Mouse (Mus musculus): ENCODE results near the gene Pelp1.
"Not testable (repeated sequence)": the region's sequence is repeated elsewhere in the genome, so short reads cannot be mapped to it uniquely, and the experiment has no call there.

The Pelp1 gene

GRCm38 (mm10) chr11:70419486-70419885 lies 9.7 kb upstream of the Pelp1 start:
- DNase-seq (ENCODE audit: low read depth), result no peak

GRCm38 (mm10) chr11:70418199-70418598 lies 8.4 kb upstream of the Pelp1 start:
- DNase-seq (ENCODE audit: low read depth), result no peak

GRCm38 (mm10) chr11:70413961-70414360 lies 4.1 kb upstream of the Pelp1 start:
- DNase-seq (ENCODE audit: low read depth), result peak; percentile 43

- no peak for DNase-seq (ENCODE audit: low read depth)
Measured at GRCm38 (mm10) chr11:70412591-70412990, 2.8 kb upstream of the Pelp1 start.

- DNase-seq (ENCODE audit: low read depth), result no peak
Measured at GRCm38 (mm10) chr11:70410297-70410643, 439 bp upstream of the Pelp1 start.

GRCm38 (mm10) chr11:70403598-70403997 lies 6.2 kb downstream of the Pelp1 start:
- no peak for DNase-seq (ENCODE audit: low read depth)

- no peak for DNase-seq (ENCODE audit: low read depth)
Measured at GRCm38 (mm10) chr11:70389421-70389820, 20.4 kb downstream of the Pelp1 start.

- no peak for DNase-seq (ENCODE audit: low read depth)
Measured at GRCm38 (mm10) chr11:70387436-70387835, 22.4 kb downstream of the Pelp1 start.

GRCm38 (mm10) chr11:70384136-70384535 lies 25.7 kb downstream of the Pelp1 start:
- DNase-seq (ENCODE audit: low read depth), result no peak

- DNase-seq (ENCODE audit: low read depth), result no peak
Measured at GRCm38 (mm10) chr11:70381330-70381729, 28.5 kb downstream of the Pelp1 start.

- DNase-seq (ENCODE audit: low read depth), result no peak
Measured at GRCm38 (mm10) chr11:70380478-70381005, 29.3 kb downstream of the Pelp1 start.

GRCm38 (mm10) chr11:70376054-70376453 lies 33.8 kb downstream of the Pelp1 start:
- no peak for DNase-seq (ENCODE audit: low read depth)

- no peak for DNase-seq (ENCODE audit: low read depth)
Measured at GRCm38 (mm10) chr11:70374302-70374701, 35.5 kb downstream of the Pelp1 start.

GRCm38 (mm10) chr11:70372849-70373557 lies 36.8 kb downstream of the Pelp1 start:
- no peak for DNase-seq (ENCODE audit: low read depth)

- no peak for DNase-seq (ENCODE audit: low read depth)
Measured at GRCm38 (mm10) chr11:70372396-70372795, 37.4 kb downstream of the Pelp1 start.

- not testable (repeated sequence) for DNase-seq (ENCODE audit: low read depth)
Measured at GRCm38 (mm10) chr11:70368626-70369025, 41.2 kb downstream of the Pelp1 start.

GRCm38 (mm10) chr11:70367701-70368100 lies 42.1 kb downstream of the Pelp1 start:
- DNase-seq (ENCODE audit: low read depth), result not testable (repeated sequence)

GRCm38 (mm10) chr11:70351868-70352267 lies 58.0 kb downstream of the Pelp1 start, which contains the start of gene Alox15:
Alox15 (minus strand) TSS chr11:70352031.
- no peak for DNase-seq (ENCODE audit: low read depth)

- DNase-seq (ENCODE audit: low read depth), result no peak
Measured at GRCm38 (mm10) chr11:70348630-70349029, 61.2 kb downstream of the Pelp1 start.

- DNase-seq (ENCODE audit: low read depth), result no peak
Measured at GRCm38 (mm10) chr11:70347861-70348260, 62.0 kb downstream of the Pelp1 start.

- DNase-seq (ENCODE audit: low read depth), result no peak
Measured at GRCm38 (mm10) chr11:70345546-70345945, 64.3 kb downstream of the Pelp1 start.

- no peak for DNase-seq (ENCODE audit: low read depth)
Measured at GRCm38 (mm10) chr11:70345061-70345460, 64.8 kb downstream of the Pelp1 start.

All from fibroblast of lung, adult 2 months (primary cell).